Mouse (Mus musculus) intestine, embryonic 14.5 days (tissue): ENCODE data around the gene Gm2007. TPM values are rescaled to one million over a fixed set of nuclear protein-coding genes. Genes with fewer than 3 reads are reported as not detected.
"Not testable (repeated sequence)": the region's sequence is repeated elsewhere in the genome, so short reads cannot be mapped to it uniquely, and the experiment has no call there.

Source experiments
- ATAC-seq: fragments of 200-750 bp; cut with Nextera tagmentation; replicated peaks from 2 replicates; pipeline ENCODE4 v1.8.0; 2017; ENCODE audit warnings: low read depth, moderate number of reproducible peaks, moderate TSS enrichment, moderate library complexity; ENCODE audit not compliant: low FRiP score, low TSS enrichment
- DNase-seq: peaks from one replicate; pipeline ENCODE4 v3.0.0-alpha.2; 2018; ENCODE audit warnings: low spot score
- H3K27ac ChIP-seq: fragments of 300-500 bp; sonication (generic); 2 replicates; pipeline ENCODE4 v1.5.1; 2014; ENCODE audit warnings: low read depth, mild to moderate bottlenecking, control low read depth
- H3K27me3 ChIP-seq: fragments of 300-500 bp; sonication (generic); replicated peaks from 2 replicates; pipeline ENCODE4 v1.6.1; 2014; ENCODE audit warnings: low read length, control low read depth; ENCODE audit not compliant: control insufficient read depth, insufficient read depth
- H3K36me3 ChIP-seq: fragments of 300-500 bp; sonication (generic); 2 replicates; pipeline ENCODE4 v1.6.1; 2014; ENCODE audit warnings: low read length, control low read depth; ENCODE audit not compliant: control insufficient read depth, insufficient read depth
- H3K4me1 ChIP-seq: fragments of 300-500 bp; sonication (generic); replicated peaks from 2 replicates; pipeline ENCODE4 v1.6.1; 2014; ENCODE audit warnings: low read length, control low read depth, mixed read lengths; ENCODE audit not compliant: control insufficient read depth, insufficient read depth
- H3K4me2 ChIP-seq: fragments of 300-500 bp; sonication (generic); 2 replicates; pipeline ENCODE4 v1.6.1; 2014; ENCODE audit warnings: low read length
- H3K4me3 ChIP-seq: fragments of 300-500 bp; sonication (generic); 2 replicates; pipeline ENCODE4 v1.5.1; 2014; ENCODE audit warnings: low read depth, low read length, control low read depth, mixed read lengths
- H3K9ac ChIP-seq: fragments of 300-500 bp; sonication (generic); 2 replicates; pipeline ENCODE4 v1.6.1; 2014; ENCODE audit warnings: mild to moderate bottlenecking, low read length
- H3K9me3 ChIP-seq: fragments of 300-500 bp; sonication (generic); 2 replicates; pipeline ENCODE4 v1.6.1; 2016; ENCODE audit warnings: low read length, control low read depth; ENCODE audit not compliant: control insufficient read depth
- WGBS: fragments of 180-500 bp; shearing (Covaris S2); extraction: QIAGEN DNeasy Blood & Tissue Kit; methylation state at CpG from one replicate; pipeline ENCODE4 v1.1.7; 2014; 5-methylcytosine and 5-hydroxymethylcytosine counted together
- polyA plus RNA-seq: library from polyadenylated mRNA; unstranded; fragments of >200 nt; fragmentation: Nextera tagmentation; extraction: Ambion mirVana; gene quantifications from 2 replicates; pipeline ENCODE4 v1.2.1, GENCODE M21; 2014

Gm2007 gene
- not detected in 2 replicates for polyA plus RNA-seq

DNA sequence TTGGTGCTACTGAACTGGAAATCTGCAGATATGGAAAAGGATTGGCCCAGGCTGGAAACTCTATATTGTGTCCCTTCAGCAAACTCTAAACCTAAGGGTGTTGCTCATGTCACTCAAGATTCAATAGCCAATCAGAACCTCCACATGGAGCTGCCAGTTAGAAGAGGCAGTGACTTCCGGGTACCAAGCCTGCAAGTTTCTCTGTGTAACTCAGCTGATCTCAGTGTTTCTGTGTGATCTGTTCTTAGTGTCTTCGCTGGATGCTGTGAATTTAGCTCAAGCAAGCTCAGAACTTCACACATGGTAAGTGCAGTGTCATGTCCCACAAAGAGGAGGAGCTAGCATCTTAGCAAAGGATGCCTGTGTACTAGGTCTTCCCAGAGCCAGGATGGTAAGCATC is at the start of gene Gm2007:
Gm2007 (plus strand) TSS at position 301 of the 400 bp plus-strand sequence.
- not testable (repeated sequence) for H3K4me2 ChIP-seq, H3K4me3 ChIP-seq, ATAC-seq, H3K27ac ChIP-seq, DNase-seq, H3K27me3 ChIP-seq, H3K4me1 ChIP-seq, H3K36me3 ChIP-seq, H3K9ac ChIP-seq, H3K9me3 ChIP-seq
- no CpG with 5 or more reads among the region's 2 CpGs for WGBS

DNA sequence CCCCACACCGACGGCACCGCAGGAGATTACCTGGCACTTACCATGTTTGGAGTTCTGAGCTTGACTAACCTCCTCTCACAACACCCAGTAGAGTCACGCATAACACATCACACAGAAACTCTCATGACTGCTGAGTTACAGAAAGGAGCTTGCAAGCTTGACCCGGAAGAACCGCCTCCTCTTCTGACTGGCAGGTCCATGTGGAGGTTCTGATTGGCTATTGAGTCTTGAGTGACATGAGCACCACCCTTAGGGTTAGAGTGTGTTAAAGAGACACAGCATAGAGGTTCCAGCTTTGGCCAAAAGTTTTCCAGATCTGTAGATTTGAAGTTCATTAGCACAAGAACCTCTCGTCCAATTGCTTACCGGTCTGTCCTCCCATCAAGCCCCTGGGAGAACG is 37.8 kb upstream of the Gm2007 start, which contains the start of gene Zfp969:
Zfp969 (minus strand) TSS at position 101 of the 400 bp plus-strand sequence.
- no CpG with 5 or more reads among the region's 9 CpGs for WGBS

DNA sequence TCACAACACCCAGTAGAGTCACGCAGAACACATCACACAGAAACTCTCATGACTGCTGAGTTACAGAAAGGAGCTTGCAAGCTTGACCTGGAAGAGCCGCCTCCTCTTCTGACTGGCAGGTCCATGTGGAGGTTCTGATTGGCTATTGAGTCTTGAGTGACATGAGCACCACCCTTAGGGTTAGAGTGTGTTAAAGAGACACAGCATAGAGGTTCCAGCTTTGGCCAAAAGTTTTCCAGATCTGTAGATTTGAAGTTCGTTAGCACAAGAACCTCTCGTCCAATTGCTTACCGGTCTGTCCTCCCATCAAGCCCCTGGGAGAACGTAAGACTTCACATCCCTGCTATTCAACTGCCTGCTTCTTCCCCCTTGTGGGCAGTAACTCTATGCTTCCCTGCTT is 59.7 kb downstream of the Gm2007 start, which contains the start of gene Gm14288:
Gm14288 (minus strand) TSS at position 101 of the 400 bp plus-strand sequence.
- WGBS = no CpG with 5 or more reads among the region's 6 CpGs
- not testable (repeated sequence) for H3K4me1 ChIP-seq, H3K9me3 ChIP-seq, ATAC-seq, H3K27ac ChIP-seq, DNase-seq, H3K36me3 ChIP-seq, H3K4me3 ChIP-seq, H3K27me3 ChIP-seq, H3K4me2 ChIP-seq, H3K9ac ChIP-seq

More for the DNA sequence above, 37.8 kb upstream of the Gm2007 start, which contains the start of gene Zfp969:
- not testable (repeated sequence) for H3K27me3 ChIP-seq, H3K4me1 ChIP-seq, H3K9me3 ChIP-seq, H3K4me2 ChIP-seq, ATAC-seq, DNase-seq, H3K4me3 ChIP-seq, H3K27ac ChIP-seq, H3K9ac ChIP-seq, H3K36me3 ChIP-seq

Other genes with a start within 250 kb of the Gm2007 start
- not detected in 2 replicates for gene Gm11007, start 97.6 kb upstream of the Gm2007 start, polyA plus RNA-seq
- gene Zfp969, start 37.9 kb upstream of the Gm2007 start, polyA plus RNA-seq = 20.8 and 45.5 TPM in 2 replicates
- 5.3 and 6.6 TPM in 2 replicates for gene Gm14288, start 59.6 kb downstream of the Gm2007 start, polyA plus RNA-seq
- 17.5 and 20.5 TPM in 2 replicates for gene Gm6710, start 127.7 kb downstream of the Gm2007 start, polyA plus RNA-seq
- gene Zfp966, start 189.6 kb downstream of the Gm2007 start, polyA plus RNA-seq = 3.6 and 4.1 TPM in 2 replicates
- 26.7 and 27.9 TPM in 2 replicates for gene Gm2026, start 223.8 kb downstream of the Gm2007 start, polyA plus RNA-seq